ENCODE assay signal across 1 mouse cellular context in the genomic region with DNA sequence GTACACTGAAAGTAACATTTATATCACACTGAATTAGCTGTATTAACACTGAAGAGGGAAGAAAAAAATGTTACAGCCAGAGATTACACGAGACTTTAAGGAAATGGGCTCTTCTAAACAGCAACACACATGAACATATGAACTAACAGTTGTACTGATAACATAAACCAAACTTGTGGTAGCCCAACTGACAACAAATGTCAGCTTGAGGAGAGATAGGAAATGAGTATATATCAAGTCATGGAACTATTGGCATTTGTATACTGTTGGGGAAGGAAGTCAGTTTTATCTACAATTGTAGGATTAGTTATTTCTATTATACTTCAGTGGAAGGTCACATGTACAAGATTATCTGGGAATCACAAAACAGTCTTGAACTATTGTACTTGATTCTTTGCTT.
TF ChIP-seq lines count a peak whose summit lies in the region.

No protein-coding gene starts in this region.

TF ChIP-seq in MEL, 35 proteins besides CTCF, POLR2A, EP300 and RAD21 (continued from another document):
- TF ChIP-seq KAT2A (conservative IDR thresholded peaks at IDR 0.05; ENCODE audit: low read depth, low read length) (no peak), MXI1 (IDR thresholded peaks at IDR 0.05; ENCODE audit: low read depth, low read length) (no peak; the same call in 1 of the 2 replicates), MAFK (IDR thresholded peaks at IDR 0.05; ENCODE audit: borderline replicate concordance, low read depth, low read length) (no peak; the same call in 1 of the 2 replicates), E2F4 (IDR thresholded peaks at IDR 0.05; ENCODE audit: borderline replicate concordance, low read depth, low read length) (no peak), USF2 (IDR thresholded peaks at IDR 0.05; ENCODE audit: borderline replicate concordance in 1 of 2, insufficient read depth in 1 of 2, low read depth in 1 of 2, low read length in 2 of 2) (no peak), ZC3H11A (IDR thresholded peaks at IDR 0.05; ENCODE audit: low read depth, low read length) (no peak), NELFE (IDR thresholded peaks at IDR 0.05; ENCODE audit: low read depth, low read length) (no peak), ETS1 (IDR thresholded peaks at IDR 0.05; ENCODE audit: low read depth, low read length) (peak; percentile 81), HCFC1 (IDR thresholded peaks at IDR 0.05; ENCODE audit: low read depth, low read length) (no peak), MYB (IDR thresholded peaks at IDR 0.05; ENCODE audit: low read depth, low read length) (peak; percentile 85), MAZ (IDR thresholded peaks at IDR 0.05; ENCODE audit: low read depth, low read length) (no peak)
